Mouse (Mus musculus) thymus, adult 2 months (tissue): ENCODE results near the gene Lrrc1. TPM values are rescaled to one million over a fixed set of nuclear protein-coding genes. Genes with fewer than 3 reads are reported as not detected.

Source experiments
- DNase-seq: peaks from one replicate; pipeline ENCODE4 v3.0.0; 2021
- H3K27ac ChIP-seq: fragments of 200-500 bp; 2 replicates; pipeline ENCODE4 v1.5.1; 2012; ENCODE audit warnings: low read length, control low read depth; ENCODE audit not compliant: control insufficient read depth, insufficient read depth
- H3K27me3 ChIP-seq: fragments of 200-500 bp; 2 replicates; pipeline ENCODE4 v1.6.1; 2012; ENCODE audit warnings: mild to moderate bottlenecking, low read length, moderate library complexity, mixed read lengths; ENCODE audit not compliant: control insufficient read depth, insufficient read depth
- H3K36me3 ChIP-seq: fragments of 200-500 bp; 2 replicates; pipeline ENCODE4 v1.6.1; 2012; ENCODE audit warnings: mild to moderate bottlenecking, low read length, moderate library complexity; ENCODE audit not compliant: control insufficient read depth, insufficient read depth
- H3K4me1 ChIP-seq: fragments of 200-500 bp; replicated peaks from 2 replicates; pipeline ENCODE4 v1.6.1; 2012; ENCODE audit warnings: low read length; ENCODE audit not compliant: control insufficient read depth, insufficient read depth
- H3K4me3 ChIP-seq: fragments of 200-500 bp; 2 replicates; pipeline ENCODE4 v1.5.1; 2012; ENCODE audit warnings: mild to moderate bottlenecking, low read length, control low read depth, moderate library complexity; ENCODE audit not compliant: control insufficient read depth, insufficient read depth
- CTCF ChIP-seq: fragments of 200-500 bp; IDR thresholded peaks from 2 replicates; pipeline ENCODE4 v1.5.1; 2012; ENCODE audit warnings: mild to moderate bottlenecking, control low read depth, low read length, moderate library complexity, borderline replicate concordance; ENCODE audit not compliant: control insufficient read depth, poor library complexity, insufficient read depth; ENCODE audit errors: extremely low read depth
- POLR2A ChIP-seq: fragments of 200-500 bp; IDR thresholded peaks from 2 replicates; pipeline ENCODE4 v1.6.1; 2012; ENCODE audit warnings: mild to moderate bottlenecking, low read length, control low read depth, moderate library complexity; ENCODE audit not compliant: control insufficient read depth, poor library complexity, insufficient read depth; ENCODE audit errors: extremely low read depth
- WGBS: fragments of 180-500 bp; shearing (Covaris S2); methylation state at CpG from one replicate; pipeline ENCODE4 v1.1.7; 2018; 5-methylcytosine and 5-hydroxymethylcytosine counted together
- polyA plus RNA-seq: library from polyadenylated mRNA; depleted of rRNA; stranded (reverse); fragments of >200 nt; gene quantifications from 2 replicates; pipeline ENCODE4 v1.2.3, GENCODE M21; 2012; rRNA removed

Lrrc1 gene
- 51.3 and 76.0 TPM in 2 replicates for polyA plus RNA-seq

DNA sequence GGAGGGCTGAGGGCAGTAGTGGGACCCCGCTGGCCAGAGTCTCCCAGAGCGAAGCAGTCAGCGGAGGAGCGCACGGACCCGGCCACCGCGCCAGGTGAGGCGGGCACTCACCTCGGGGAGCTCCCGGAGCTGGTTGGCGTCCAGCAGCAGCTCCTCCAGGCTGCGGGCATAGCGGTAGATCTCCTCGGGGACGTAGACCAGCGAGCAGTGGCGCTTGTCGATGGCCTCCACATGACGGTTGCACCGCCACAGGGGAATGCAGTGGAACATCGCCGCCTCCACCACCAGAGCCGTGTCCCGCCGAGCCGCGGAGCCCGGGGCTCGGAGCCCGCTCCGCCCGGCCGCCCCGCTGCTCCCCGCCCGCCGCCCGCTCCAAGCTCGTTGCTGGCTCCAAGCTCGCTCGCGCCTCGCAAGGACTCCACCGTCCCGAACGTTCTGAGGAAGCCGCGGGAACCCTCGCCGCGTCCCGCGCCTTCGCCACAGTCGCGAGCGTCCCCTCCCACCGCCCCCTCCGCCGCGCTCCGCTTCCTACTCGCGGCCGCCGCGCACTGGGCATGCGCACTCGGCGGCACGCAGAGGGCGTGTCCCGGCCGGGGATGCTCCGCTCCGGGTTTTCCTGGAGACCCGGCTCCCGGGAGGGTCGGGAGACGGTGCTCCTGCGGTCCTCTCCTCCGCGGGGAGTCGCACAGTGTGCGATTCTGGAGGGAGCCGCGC, at the start of gene Lrrc1:
TSS of gene Lrrc1 (minus strand) at position 517 of the 714 bp plus-strand sequence.
- under 1% methylated on average over 87 of the region's 88 CpGs for WGBS
- Histone ChIP-seq H3K4me3 (peak within 1 kb of the TSS; percentile 87), H3K36me3 (no peaks in the 10 kb centered on the region), H3K27ac (peak within 1 kb of the TSS; percentile 57), H3K27me3 (no peaks in the 10 kb centered on the region), H3K4me1 (peaks cover 19% of the 10 kb centered on the region)
- peak; percentile 92 for TF ChIP-seq POLR2A
- TF ChIP-seq CTCF, result 0 out of 2 replicates have a peak, but pooled peaks have one; percentile 39
- peak; percentile 92 for DNase-seq

DNA sequence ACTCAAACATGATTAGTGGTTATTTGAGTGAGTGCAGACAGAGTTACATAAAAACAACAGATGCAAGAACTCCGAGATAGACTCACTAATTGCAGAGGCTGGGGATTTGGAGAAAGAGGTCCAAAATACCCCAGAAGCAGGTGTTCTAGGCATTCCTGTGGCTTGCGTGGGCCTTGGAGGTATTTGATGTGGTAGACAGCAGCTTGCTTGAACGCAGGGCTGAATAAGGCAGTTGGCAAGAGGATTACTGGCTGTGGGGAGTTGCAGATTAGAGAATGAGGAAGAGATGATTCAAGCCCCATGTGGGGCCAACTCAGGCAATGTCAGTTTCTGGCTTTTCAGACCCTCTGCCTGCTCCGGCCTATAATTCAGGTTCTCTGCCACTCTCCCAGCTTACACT, 47.8 kb upstream of the Lrrc1 start:
- WGBS, result 6% methylated on average over 4 of the region's 4 CpGs
- no peaks in the 10 kb centered on the region for H3K27me3 ChIP-seq
- peaks cover 6% of the 10 kb centered on the region for H3K4me1 ChIP-seq
- no peaks in the 10 kb centered on the region for H3K36me3 ChIP-seq
- peak; percentile 74 for DNase-seq
- TF ChIP-seq CTCF (no peak), POLR2A (no peak)
- H3K4me3 ChIP-seq, result no peak overlapping the region
- H3K27ac ChIP-seq, result peak overlapping the region; percentile 18; the same call in 1 of the 2 replicates

- Histone ChIP-seq H3K4me1 (peaks cover 6% of the 10 kb centered on the region), H3K36me3 (no peaks in the 10 kb centered on the region), H3K27ac (no peak overlapping the region), H3K27me3 (no peaks in the 10 kb centered on the region), H3K4me3 (no peak overlapping the region)
- WGBS, result 88% methylated on average over 2 of the region's 2 CpGs
- TF ChIP-seq CTCF, result no peak
- no peak for TF ChIP-seq POLR2A
- no peak for DNase-seq
Observed at GRCm38 (mm10) chr9:77589496-77589895, 44.8 kb upstream of the Lrrc1 start.

- Histone ChIP-seq H3K27me3 (no peaks in the 10 kb centered on the region), H3K27ac (no peak overlapping the region), H3K4me3 (no peak overlapping the region), H3K36me3 (no peaks in the 10 kb centered on the region), H3K4me1 (peaks cover 3% of the 10 kb centered on the region)
- DNase-seq, result no peak
- WGBS, result 97% methylated on average over 7 of the region's 7 CpGs
- no peak for TF ChIP-seq POLR2A
- no peak for TF ChIP-seq CTCF
Observed at GRCm38 (mm10) chr9:77587616-77588015, 42.9 kb upstream of the Lrrc1 start.

DNA sequence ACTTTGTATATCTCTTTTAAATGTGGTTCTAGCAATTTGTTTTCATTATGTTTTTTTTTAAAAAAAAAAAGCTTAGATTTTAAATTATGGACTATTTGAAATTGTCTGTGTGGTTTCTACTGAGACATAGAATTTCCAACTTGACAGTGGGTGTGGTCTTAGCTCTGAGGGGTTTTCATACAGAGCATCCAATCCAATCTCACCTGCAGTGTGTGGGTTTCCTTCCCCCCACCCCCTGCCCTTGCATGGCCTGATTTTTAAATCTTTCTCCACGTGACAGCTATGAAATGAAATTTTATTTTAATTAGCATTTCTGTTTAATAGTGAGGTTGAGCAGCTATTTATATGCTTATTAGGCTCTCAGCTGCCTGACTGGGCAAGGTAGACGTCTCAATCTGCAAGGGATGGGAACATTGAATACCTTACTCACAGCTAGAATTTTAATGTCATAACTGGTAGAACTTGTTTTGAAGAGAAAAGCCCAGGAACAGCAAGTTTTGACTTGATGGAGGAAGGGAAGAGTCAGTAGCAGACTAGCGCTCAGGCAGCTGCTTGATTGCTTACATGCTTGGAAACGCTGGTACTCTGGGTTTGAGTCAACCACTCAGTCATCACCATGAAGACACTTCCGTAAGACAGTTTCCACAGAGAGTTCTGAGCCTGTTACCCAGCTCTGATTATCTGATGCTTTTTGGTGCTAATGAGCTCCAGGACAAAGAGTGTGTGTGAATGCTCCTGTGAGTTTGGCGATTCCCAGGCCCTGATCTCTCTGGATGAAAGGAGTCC, 42.3 kb upstream of the Lrrc1 start:
- WGBS, result 83% methylated on average over 6 of the region's 6 CpGs

GRCm38 (mm10) chr9:77584746-77585145, 40.1 kb upstream of the Lrrc1 start:
- Histone ChIP-seq H3K36me3 (no peaks in the 10 kb centered on the region), H3K27ac (no peak overlapping the region), H3K4me3 (no peak overlapping the region), H3K27me3 (no peaks in the 10 kb centered on the region), H3K4me1 (no peaks in the 10 kb centered on the region)
- TF ChIP-seq CTCF, result no peak
- TF ChIP-seq POLR2A, result no peak
- 98% methylated on average over 6 of the region's 6 CpGs for WGBS
- DNase-seq, result no peak

More for the DNA sequence above, 42.3 kb upstream of the Lrrc1 start:
- H3K27ac ChIP-seq, result no peak overlapping the region
- H3K4me3 ChIP-seq, result no peak overlapping the region
- H3K4me1 ChIP-seq, result no peaks in the 10 kb centered on the region
- no peak for TF ChIP-seq POLR2A
- no peak for TF ChIP-seq CTCF
- H3K36me3 ChIP-seq, result no peaks in the 10 kb centered on the region
- H3K27me3 ChIP-seq, result no peaks in the 10 kb centered on the region
- no peak for DNase-seq
